Mouse (Mus musculus) gastrocnemius, postnatal 14 days (tissue): ENCODE data around the gene Gm10961. TPM values are rescaled to one million over a fixed set of nuclear protein-coding genes. Genes with fewer than 3 reads are reported as not detected.
A peak's percentile ranks its signal among the peaks of the same experiment; 100 is the strongest.
"Not testable (repeated sequence)": the region's sequence is repeated elsewhere in the genome, so short reads cannot be mapped to it uniquely, and the experiment has no call there.

Source experiments
- DNase-seq: peaks from one replicate; pipeline ENCODE4 v3.0.0; 2021; ENCODE audit warnings: mixed read lengths
- intact Hi-C: fragments of 180-260 bp; cut with DNase I; formaldehyde crosslinking; loops from one replicate; pipeline ENCODE4 v1.15.1; 2025; ENCODE audit warnings: low total_unique reads
- total RNA-seq, 2 experiments: library from RNA; stranded (reverse); gene quantifications; 2 replicates each; pipeline ENCODE4 v1.2.3; 2021

The Gm10961 gene
- total RNA-seq, 2 experiments from 2014 or later, result not detected

- intact Hi-C loops, result no loop called here
- no peak for DNase-seq
Observed at GRCm38 (mm10) chr3:107611394-107611793, 19.7 kb upstream of the Gm10961 start.

- intact Hi-C loops, result no loop called here
Observed at GRCm38 (mm10) chr3:107612902-107613525, 18.1 kb upstream of the Gm10961 start.

GRCm38 (mm10) chr3:107617800-107618199, 13.3 kb upstream of the Gm10961 start:
- intact Hi-C loops, result no loop called here
- no peak for DNase-seq

More at GRCm38 (mm10) chr3:107612902-107613525, 18.1 kb upstream of the Gm10961 start:
- DNase-seq, result peak; percentile 63

GRCm38 (mm10) chr3:107619911-107620310, 11.2 kb upstream of the Gm10961 start:
- DNase-seq, result no peak
- intact Hi-C loops, result loop anchor here (10.0 kb wide), 1 partner anchor 135 kb away; no protein-coding TSS in a partner anchor

GRCm38 (mm10) chr3:107621286-107622075, 9.6 kb upstream of the Gm10961 start:
- intact Hi-C loops, result loop anchor here (10.0 kb wide), 1 partner anchor 133 kb away; no protein-coding TSS in a partner anchor
- DNase-seq, result no peak

- no peak for DNase-seq
Observed at GRCm38 (mm10) chr3:107622537-107622936, 8.6 kb upstream of the Gm10961 start.

GRCm38 (mm10) chr3:107624424-107624823, 6.7 kb upstream of the Gm10961 start:
- no peak for DNase-seq
- intact Hi-C loops, result loop anchor here (10.0 kb wide), 1 partner anchor 130 kb away; no protein-coding TSS in a partner anchor

More at GRCm38 (mm10) chr3:107622537-107622936, 8.6 kb upstream of the Gm10961 start:
- intact Hi-C loops, result loop anchor here (10.0 kb wide), 1 partner anchor 132 kb away; no protein-coding TSS in a partner anchor

GRCm38 (mm10) chr3:107625536-107625935, 5.6 kb upstream of the Gm10961 start:
- no peak for DNase-seq
- intact Hi-C loops, result loop anchor here (10.0 kb wide), 1 partner anchor 129 kb away; no protein-coding TSS in a partner anchor

- intact Hi-C loops, result loop anchor here (10.0 kb wide), 1 partner anchor 128 kb away; no protein-coding TSS in a partner anchor
- no peak for DNase-seq
Observed at GRCm38 (mm10) chr3:107626751-107627150, 4.4 kb upstream of the Gm10961 start.

GRCm38 (mm10) chr3:107627641-107628040, 3.5 kb upstream of the Gm10961 start:
- DNase-seq, result no peak
- intact Hi-C loops, result loop anchor here (10.0 kb wide), 1 partner anchor 127 kb away; no protein-coding TSS in a partner anchor

- DNase-seq, result no peak
- intact Hi-C loops, result loop anchor here (10.0 kb wide), 1 partner anchor 126 kb away; no protein-coding TSS in a partner anchor
Observed at GRCm38 (mm10) chr3:107628551-107628950, 2.6 kb upstream of the Gm10961 start.

GRCm38 (mm10) chr3:107629411-107629810, 1.7 kb upstream of the Gm10961 start:
- intact Hi-C loops, result loop anchor here (10.0 kb wide), 1 partner anchor 125 kb away; no protein-coding TSS in a partner anchor
- no peak for DNase-seq

- intact Hi-C loops, result no loop called here
- peak; percentile 93 for DNase-seq
Observed at GRCm38 (mm10) chr3:107631523-107631958, 419 bp downstream of the Gm10961 start, which contains the start of gene Strip1. Gene Strip1, minus strand, starts transcription at chr3:107631694.

GRCm38 (mm10) chr3:107632786-107633185, 1.7 kb downstream of the Gm10961 start:
- no peak for DNase-seq
- intact Hi-C loops, result no loop called here

GRCm38 (mm10) chr3:107633906-107634305, 2.8 kb downstream of the Gm10961 start:
- intact Hi-C loops, result no loop called here
- no peak for DNase-seq

- DNase-seq, result no peak
- intact Hi-C loops, result no loop called here
Observed at GRCm38 (mm10) chr3:107635836-107636235, 4.7 kb downstream of the Gm10961 start.

- DNase-seq, result no peak
- intact Hi-C loops, result no loop called here
Observed at GRCm38 (mm10) chr3:107636236-107636635, 5.1 kb downstream of the Gm10961 start.

- no peak for DNase-seq
- intact Hi-C loops, result no loop called here
Observed at GRCm38 (mm10) chr3:107637606-107638172, 6.6 kb downstream of the Gm10961 start.

GRCm38 (mm10) chr3:107646947-107647346, 15.8 kb downstream of the Gm10961 start:
- no peak for DNase-seq
- intact Hi-C loops, result no loop called here

GRCm38 (mm10) chr3:107650276-107650675, 19.2 kb downstream of the Gm10961 start:
- intact Hi-C loops, DNase-seq: not testable (repeated sequence)
